Mouse (Mus musculus) heart, adult 2 months (tissue): ENCODE measurements around the gene Tagln3. TPM values are rescaled to one million over a fixed set of nuclear protein-coding genes. Genes with fewer than 3 reads are reported as not detected.

Experiments used
- DNase-seq, 2 experiments: peaks; one replicate each; pipeline ENCODE4 v3.0.0; 2021
- H3K27ac ChIP-seq: fragments of 200-600 bp; 2 replicates; pipeline ENCODE4 v1.8.1; 2022
- H3K27me3 ChIP-seq: fragments of 200-500 bp; 2 replicates; pipeline ENCODE4 v1.6.1; 2012; ENCODE audit warnings: mild to moderate bottlenecking, low read length, inconsistent platforms, mixed read lengths; ENCODE audit not compliant: control insufficient read depth, insufficient read depth
- H3K36me3 ChIP-seq: fragments of 200-500 bp; 2 replicates; pipeline ENCODE4 v1.6.1; 2012; ENCODE audit warnings: low read length, inconsistent platforms; ENCODE audit not compliant: control insufficient read depth, insufficient read depth
- H3K4me1 ChIP-seq: fragments of 200-500 bp; 2 replicates; pipeline ENCODE4 v1.6.1; 2011; ENCODE audit warnings: low read length; ENCODE audit not compliant: control insufficient read depth, insufficient read depth
- H3K4me3 ChIP-seq: fragments of 200-600 bp; 2 replicates; pipeline ENCODE4 v1.8.1; 2022
- H3K79me2 ChIP-seq: fragments of 200-500 bp; replicated peaks from 2 replicates; pipeline ENCODE4 v1.6.1; 2012; ENCODE audit warnings: mild to moderate bottlenecking, inconsistent platforms, low read length, moderate library complexity, mixed read lengths; ENCODE audit not compliant: control insufficient read depth, insufficient read depth
- H3K9ac ChIP-seq: fragments of 200-500 bp; 2 replicates; pipeline ENCODE4 v1.6.1; 2012; ENCODE audit warnings: low read depth, mild to moderate bottlenecking, control low read depth, inconsistent platforms, low read length, mixed read lengths
- CTCF ChIP-seq: fragments of 200-600 bp; IDR thresholded peaks from 2 replicates; pipeline ENCODE4 v1.8.1; 2022; ENCODE audit warnings: antibody characterized with exemption, mild to moderate bottlenecking, moderate library complexity
- EP300 ChIP-seq: fragments of 200-500 bp; IDR thresholded peaks from 2 replicates; pipeline ENCODE4 v1.6.1; 2011; ENCODE audit warnings: low read depth, low read length, control low read depth; ENCODE audit not compliant: insufficient read depth
- POLR2A ChIP-seq: fragments of 200-500 bp; IDR thresholded peaks from 2 replicates; pipeline ENCODE4 v1.6.1; 2011; ENCODE audit warnings: mild to moderate bottlenecking, low read depth, low read length, control low read depth; ENCODE audit not compliant: insufficient read depth
- WGBS: fragments of 180-500 bp; shearing (Covaris S2); methylation state at CpG from one replicate; pipeline ENCODE4 v1.1.7; 2018; 5-methylcytosine and 5-hydroxymethylcytosine counted together
- intact Hi-C: fragments of 180-260 bp; cut with DNase I; formaldehyde crosslinking; loops from one replicate; pipeline ENCODE4 v1.15.1; 2025
- polyA plus RNA-seq: library from polyadenylated mRNA; depleted of rRNA; stranded (reverse); fragments of >200 nt; gene quantifications from 2 replicates; pipeline ENCODE4 v1.2.3, GENCODE M21; 2012
- total RNA-seq, 2 experiments: library from RNA; stranded (reverse); gene quantifications; 2 replicates each; pipeline ENCODE4 v1.2.3; 2021

The Tagln3 gene
- total and polyA plus RNA-seq, 3 experiments: 0.57 to 1.4 (median 1.4) TPM

- DNase-seq: no peak
- WGBS: 26% methylated on average over 9 of the region's 9 CpGs
- intact Hi-C loops: loop anchor here (2.0 to 5.0 kb wide), 4 partner anchors 30 to 266 kb away; no protein-coding TSS in a partner anchor
- Histone ChIP-seq H3K4me3 (no peak overlapping the region), H3K9ac (no peak overlapping the region), H3K27me3 (no peaks in the 10 kb centered on the region), H3K36me3 (peaks cover 19% of the 10 kb centered on the region), H3K4me1 (peaks cover 14% of the 10 kb centered on the region), H3K79me2 (no peaks in the 10 kb centered on the region), H3K27ac (peak overlapping the region; percentile 80)
- no peak for TF ChIP-seq POLR2A
- TF ChIP-seq EP300: no peak
- peak; percentile 96; the same call in 1 of the 2 replicates for TF ChIP-seq CTCF
These were observed 32.4 kb upstream of the Tagln3 start for GRCm38 (mm10) chr16:45756855-45757254.

GRCm38 (mm10) chr16:45743591-45744144 is 19.3 kb upstream of the Tagln3 start:
- no peaks in the 10 kb centered on the region; the same call in 1 of the 2 replicates for H3K36me3 ChIP-seq
- no peaks in the 10 kb centered on the region for H3K27me3 ChIP-seq
- H3K4me1 ChIP-seq: no peaks in the 10 kb centered on the region; the same call in 1 of the 2 replicates
- H3K4me3 ChIP-seq: no peak overlapping the region
- no peak overlapping the region for H3K9ac ChIP-seq
- no peak for DNase-seq
- no peak overlapping the region for H3K27ac ChIP-seq
- no peaks in the 10 kb centered on the region for H3K79me2 ChIP-seq
- intact Hi-C loops: loop anchor here (5.0 kb wide), 2 partner anchors 224 to 279 kb away; no protein-coding TSS in a partner anchor
- 65% methylated on average over 4 of the region's 4 CpGs for WGBS
- no peak for TF ChIP-seq POLR2A
- TF ChIP-seq CTCF: peak; percentile 15; the same call in 1 of the 2 replicates

- Histone ChIP-seq H3K4me3 (peak within 1 kb of the TSS; percentile 86), H3K36me3 (peaks cover 2% of the 10 kb centered on the region), H3K27ac (peak within 1 kb of the TSS; percentile 98), H3K79me2 (no peaks in the 10 kb centered on the region; the same call in 1 of the 2 replicates), H3K27me3 (no peaks in the 10 kb centered on the region), H3K4me1 (peaks cover 2% of the 10 kb centered on the region), H3K9ac (peak within 1 kb of the TSS; percentile 89)
- peak; percentile 70 for TF ChIP-seq POLR2A
- TF ChIP-seq CTCF: no peak
- peak; percentile 94 to 96 for DNase-seq
- under 1% methylated on average over 51 of the region's 51 CpGs for WGBS
- intact Hi-C loops: loop anchor here (5.0 kb wide), 2 partner anchors 224 to 279 kb away; no protein-coding TSS in a partner anchor
These were observed 18.4 kb upstream of the Tagln3 start, which contains the start of gene Abhd10 for GRCm38 (mm10) chr16:45742615-45743476. Gene Abhd10 (minus strand): TSS chr16:45742955.

GRCm38 (mm10) chr16:45737880-45738279 is 13.5 kb upstream of the Tagln3 start:
- Histone ChIP-seq H3K4me1 (peaks cover 2% of the 10 kb centered on the region), H3K27me3 (no peaks in the 10 kb centered on the region), H3K36me3 (peaks cover 9% of the 10 kb centered on the region), H3K79me2 (no peaks in the 10 kb centered on the region; the same call in 1 of the 2 replicates), H3K9ac (no peak overlapping the region), H3K4me3 (no peak overlapping the region), H3K27ac (no peak overlapping the region)
- WGBS: 56% methylated on average over 8 of the region's 8 CpGs
- TF ChIP-seq CTCF: no peak
- no peak for TF ChIP-seq POLR2A
- no peak for TF ChIP-seq EP300
- intact Hi-C loops: no loop called here
- no peak for DNase-seq

- 69% methylated on average over 3 of the region's 3 CpGs for WGBS
- TF ChIP-seq EP300: no peak
- no peak overlapping the region for H3K9ac ChIP-seq
- peaks cover 9% of the 10 kb centered on the region for H3K36me3 ChIP-seq
- intact Hi-C loops: no loop called here
- no peak overlapping the region for H3K4me3 ChIP-seq
- H3K79me2 ChIP-seq: no peaks in the 10 kb centered on the region; the same call in 1 of the 2 replicates
- H3K4me1 ChIP-seq: peaks cover 2% of the 10 kb centered on the region
- H3K27ac ChIP-seq: no peak overlapping the region
- no peak for DNase-seq
- H3K27me3 ChIP-seq: no peaks in the 10 kb centered on the region
These were observed 12.3 kb upstream of the Tagln3 start for GRCm38 (mm10) chr16:45736724-45737123.

- 84% methylated on average over 5 of the region's 5 CpGs for WGBS
- H3K27ac ChIP-seq: no peak overlapping the region
- no peaks in the 10 kb centered on the region for H3K27me3 ChIP-seq
- peaks cover 7% of the 10 kb centered on the region for H3K36me3 ChIP-seq
- intact Hi-C loops: loop anchor here (5.0 kb wide), 1 partner anchor 432 kb away; no protein-coding TSS in a partner anchor
- TF ChIP-seq EP300: no peak
- TF ChIP-seq POLR2A: no peak
- TF ChIP-seq CTCF: no peak
- no peaks in the 10 kb centered on the region; the same call in 1 of the 2 replicates for H3K79me2 ChIP-seq
- no peak overlapping the region for H3K4me3 ChIP-seq
- no peak for DNase-seq
- no peak overlapping the region for H3K9ac ChIP-seq
- no peaks in the 10 kb centered on the region for H3K4me1 ChIP-seq
These were observed 4.8 kb upstream of the Tagln3 start for GRCm38 (mm10) chr16:45729163-45729562.
